Mouse (Mus musculus): ENCODE measurements around the gene Lsm10. TPM values are rescaled to one million over a fixed set of nuclear protein-coding genes. Genes with fewer than 3 reads are reported as not detected.

Lsm10 gene
- polyA plus RNA-seq, 1 experiment from 2014 or later = 46.7 TPM

GRCm38 (mm10) chr4:126131290-126132121 lies 35.1 kb downstream of the Lsm10 start:
- H3K4me1 ChIP-seq = peaks cover 27% of the 10 kb centered on the region
- no peak for ATAC-seq (ENCODE audit: insufficient read depth, low FRiP score, low read depth)
- H3K4me3 ChIP-seq (replicated peaks) = no peak overlapping the region
- H3K9me3 ChIP-seq = no peaks in the 10 kb centered on the region
- no peak overlapping the region for H3K9ac ChIP-seq
- H3K27ac ChIP-seq = peak overlapping the region; percentile 67
- H3K27me3 ChIP-seq (replicated peaks) = no peaks in the 10 kb centered on the region
- WGBS = 49% methylated on average over 10 of the region's 10 CpGs
- H3K36me3 ChIP-seq = peaks cover 31% of the 10 kb centered on the region
- H3K4me2 ChIP-seq = no peak overlapping the region

DNA sequence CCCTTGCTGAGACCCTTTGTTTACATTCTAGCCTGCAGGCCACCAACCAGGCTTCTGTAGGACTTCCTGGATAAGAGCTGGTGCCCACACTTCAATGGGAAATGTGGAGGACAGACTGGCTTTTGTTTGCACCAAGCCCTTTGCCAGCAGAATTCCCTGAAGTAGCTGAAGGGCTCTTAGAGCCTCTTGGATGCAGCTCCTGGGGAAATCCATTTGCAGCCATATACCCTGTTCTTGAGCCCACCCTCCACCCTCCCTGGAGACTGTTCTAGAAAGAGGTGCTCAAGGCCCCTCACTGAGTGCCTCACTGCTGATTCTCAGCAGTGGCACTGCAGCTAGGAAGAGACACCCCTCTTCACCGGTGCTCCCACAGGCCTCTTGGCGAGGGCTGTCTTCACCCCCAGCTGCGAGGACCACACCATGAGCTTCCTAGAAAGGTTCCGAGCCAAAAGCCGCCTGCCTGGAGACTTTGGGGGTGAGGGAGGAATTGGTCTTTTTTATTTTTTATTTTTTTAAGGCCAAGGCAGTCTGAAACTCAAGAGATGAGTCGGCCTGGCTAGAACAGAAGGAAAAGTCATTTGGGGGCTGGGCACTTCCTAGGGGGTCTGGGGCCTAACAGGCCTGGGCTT lies 36.3 kb downstream of the Lsm10 start:
- H3K4me2 ChIP-seq = no peak overlapping the region
- no peak overlapping the region for H3K9ac ChIP-seq
- WGBS = 59% methylated on average over 6 of the region's 6 CpGs
- ATAC-seq (ENCODE audit: insufficient read depth, low FRiP score, low read depth) = no peak
- no peaks in the 10 kb centered on the region for H3K9me3 ChIP-seq
- peaks cover 27% of the 10 kb centered on the region for H3K4me1 ChIP-seq
- H3K27me3 ChIP-seq (replicated peaks) = no peaks in the 10 kb centered on the region
- H3K4me3 ChIP-seq (replicated peaks) = no peak overlapping the region
- H3K36me3 ChIP-seq = peaks cover 34% of the 10 kb centered on the region
- peak overlapping the region; percentile 44; the same call in 1 of the 2 replicates for H3K27ac ChIP-seq

DNA sequence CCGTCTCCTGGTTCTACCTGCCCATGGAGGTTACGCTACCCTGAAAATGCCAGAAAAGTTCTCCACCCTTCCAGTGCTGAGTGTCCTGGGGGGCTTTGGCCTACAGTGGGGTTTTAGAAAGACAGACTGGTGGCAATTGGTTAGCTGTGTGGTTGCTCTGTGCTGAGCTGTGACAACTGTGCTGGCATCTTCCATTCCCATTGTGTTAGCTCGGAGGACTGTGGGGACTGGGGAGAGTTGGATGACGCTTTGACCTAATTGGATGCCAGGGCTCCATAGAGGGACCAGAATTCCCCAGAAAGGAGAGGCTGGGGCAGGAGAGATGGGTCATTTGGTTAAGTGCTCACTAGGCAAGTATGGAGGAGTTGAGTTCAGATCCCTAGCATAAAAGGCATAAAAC lies 37.8 kb downstream of the Lsm10 start:
- peaks cover 32% of the 10 kb centered on the region for H3K36me3 ChIP-seq
- H3K27ac ChIP-seq = no peak overlapping the region
- 94% methylated on average over 4 of the region's 4 CpGs for WGBS
- H3K4me1 ChIP-seq = peaks cover 27% of the 10 kb centered on the region
- no peak overlapping the region for H3K4me2 ChIP-seq
- no peak overlapping the region for H3K9ac ChIP-seq
- no peaks in the 10 kb centered on the region for H3K9me3 ChIP-seq
- H3K27me3 ChIP-seq (replicated peaks) = no peaks in the 10 kb centered on the region
- ATAC-seq (ENCODE audit: insufficient read depth, low FRiP score, low read depth) = no peak
- no peak overlapping the region for H3K4me3 ChIP-seq (replicated peaks)

DNA sequence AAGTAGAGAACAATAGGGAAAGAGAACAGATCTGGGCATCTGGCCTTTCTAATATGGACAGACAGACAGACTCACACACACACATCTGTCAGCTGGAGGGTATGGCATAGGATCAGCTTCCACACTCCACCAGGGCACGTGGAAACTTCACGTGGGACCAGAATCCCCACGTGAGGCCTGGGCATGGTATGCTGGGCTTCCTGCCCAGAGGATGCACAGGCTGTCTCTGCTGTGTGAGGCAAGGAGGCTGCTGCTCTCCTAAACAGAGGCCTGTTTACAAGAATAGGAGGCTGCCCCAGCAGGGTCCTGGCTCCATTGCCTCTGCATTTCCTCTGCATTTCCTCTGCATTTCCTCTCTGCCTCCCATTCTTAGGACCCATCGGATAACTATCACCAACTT lies 38.2 kb downstream of the Lsm10 start:
- H3K27ac ChIP-seq = no peak overlapping the region
- peaks cover 36% of the 10 kb centered on the region for H3K36me3 ChIP-seq
- H3K4me2 ChIP-seq = no peak overlapping the region
- 81% methylated on average over 4 of the region's 4 CpGs for WGBS
- H3K27me3 ChIP-seq (replicated peaks) = no peaks in the 10 kb centered on the region
- no peak for ATAC-seq (ENCODE audit: insufficient read depth, low FRiP score, low read depth)
- no peaks in the 10 kb centered on the region for H3K9me3 ChIP-seq
- peaks cover 27% of the 10 kb centered on the region for H3K4me1 ChIP-seq
- H3K9ac ChIP-seq = no peak overlapping the region
- H3K4me3 ChIP-seq (replicated peaks) = no peak overlapping the region

- no peak for ATAC-seq (ENCODE audit: insufficient read depth, low FRiP score, low read depth)
- 85% methylated on average over 4 of the region's 4 CpGs for WGBS
Measured at GRCm38 (mm10) chr4:126137773-126138172, 41.4 kb downstream of the Lsm10 start.

GRCm38 (mm10) chr4:126141021-126141420 lies 44.6 kb downstream of the Lsm10 start:
- 79% methylated on average over 5 of the region's 5 CpGs for WGBS
- Histone ChIP-seq H3K27me3 (replicated peaks) (no peaks in the 10 kb centered on the region), H3K27ac (no peak overlapping the region; the same call in 1 of the 2 replicates), H3K4me2 (no peak overlapping the region), H3K9me3 (no peaks in the 10 kb centered on the region), H3K9ac (no peak overlapping the region), H3K36me3 (peaks cover 31% of the 10 kb centered on the region), H3K4me1 (peaks cover 10% of the 10 kb centered on the region; the same call in 1 of the 2 replicates), H3K4me3 (replicated peaks) (no peak overlapping the region)
- no peak for ATAC-seq (ENCODE audit: insufficient read depth, low FRiP score, low read depth)

More at GRCm38 (mm10) chr4:126137773-126138172, 41.4 kb downstream of the Lsm10 start:
- H3K4me1 ChIP-seq = peaks cover 12% of the 10 kb centered on the region; the same call in 1 of the 2 replicates
- H3K27ac ChIP-seq = no peak overlapping the region
- no peaks in the 10 kb centered on the region for H3K9me3 ChIP-seq
- H3K27me3 ChIP-seq (replicated peaks) = no peaks in the 10 kb centered on the region
- H3K9ac ChIP-seq = no peak overlapping the region
- no peak overlapping the region for H3K4me3 ChIP-seq (replicated peaks)
- H3K36me3 ChIP-seq = peaks cover 41% of the 10 kb centered on the region
- H3K4me2 ChIP-seq = no peak overlapping the region

- 34% methylated on average over 4 of the region's 4 CpGs for WGBS
- no peak overlapping the region for H3K27ac ChIP-seq
- no peak overlapping the region for H3K9ac ChIP-seq
- no peaks in the 10 kb centered on the region for H3K9me3 ChIP-seq
- 0 out of 2 replicates have a peak, but pooled peaks cover 2% of the 10 kb centered on the region for H3K36me3 ChIP-seq
- peaks cover 29% of the 10 kb centered on the region for H3K4me1 ChIP-seq
- no peak overlapping the region for H3K4me3 ChIP-seq (replicated peaks)
- no peak overlapping the region for H3K4me2 ChIP-seq
- ATAC-seq (ENCODE audit: insufficient read depth, low FRiP score, low read depth) = no peak
- H3K27me3 ChIP-seq (replicated peaks) = no peaks in the 10 kb centered on the region
Measured at GRCm38 (mm10) chr4:126145396-126145795, 49.0 kb downstream of the Lsm10 start.

DNA sequence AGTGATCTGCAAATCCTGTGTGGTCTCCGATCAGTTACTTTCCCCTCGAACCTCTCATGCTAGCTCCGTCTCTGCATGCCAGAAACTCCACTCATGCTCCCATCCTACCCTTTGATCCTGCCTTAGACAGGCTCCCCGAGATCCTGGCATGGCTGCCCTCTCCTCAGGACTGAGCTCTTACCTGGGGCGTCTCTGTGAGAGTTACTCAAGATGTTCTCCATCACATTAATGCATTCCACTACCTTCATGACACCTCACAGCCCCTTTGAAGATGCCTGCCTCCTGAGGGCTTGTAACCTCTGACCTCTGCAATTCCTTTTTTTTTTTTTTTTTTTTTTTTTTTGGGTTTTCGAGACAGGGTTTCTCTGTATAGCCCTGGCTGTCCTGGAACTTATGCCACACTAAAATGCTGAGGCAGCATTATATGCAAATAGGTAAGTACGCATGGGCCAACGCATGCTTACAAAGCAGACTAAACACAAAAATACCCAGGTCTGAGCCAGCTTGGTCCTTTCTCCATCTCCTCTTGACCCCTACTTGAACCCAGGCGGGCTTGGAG lies 50.6 kb downstream of the Lsm10 start:
- H3K4me1 ChIP-seq = peaks cover 32% of the 10 kb centered on the region
- peak overlapping the region; percentile 91 for H3K27ac ChIP-seq

DNA sequence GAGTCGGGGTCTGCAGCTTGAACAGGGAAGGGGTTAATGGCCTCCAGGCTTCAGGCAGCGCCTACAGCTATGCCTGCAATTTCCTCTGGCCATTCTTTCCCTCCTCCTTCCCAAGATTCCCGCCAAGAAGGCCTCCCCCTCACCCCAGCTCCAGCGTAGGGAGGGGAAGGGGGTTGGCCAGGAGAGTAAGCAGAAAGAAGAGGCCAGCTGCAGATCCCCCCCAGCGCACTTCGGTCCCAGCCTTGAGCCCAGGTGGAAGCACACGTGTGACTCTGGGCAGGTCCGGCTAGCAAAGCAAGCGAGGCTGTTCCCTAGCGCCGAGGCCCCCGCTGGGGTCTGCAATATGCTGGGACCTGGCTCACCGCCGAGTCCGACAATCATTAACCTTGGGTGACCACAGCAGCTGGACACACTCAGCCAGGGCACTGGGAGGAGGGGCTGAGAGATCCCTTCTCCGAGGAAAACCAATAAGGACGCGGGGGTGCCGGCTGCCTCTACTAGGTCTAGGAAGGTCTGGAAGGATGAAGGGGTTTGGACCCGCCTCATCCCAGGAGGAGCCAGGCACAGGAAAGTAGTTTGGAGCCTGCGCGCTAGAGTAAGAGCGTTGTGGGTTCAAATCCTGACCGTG lies 51.2 kb downstream of the Lsm10 start, which contains the start of gene Eva1b:
Gene Eva1b, plus strand, starts transcription at position 212 of the 628 bp plus-strand sequence.
- Histone ChIP-seq H3K4me1 (peaks cover 32% of the 10 kb centered on the region), H3K9me3 (no peaks in the 10 kb centered on the region), H3K27ac (peak within 1 kb of the TSS; percentile 91), H3K36me3 (no peaks in the 10 kb centered on the region), H3K4me3 (replicated peaks) (peak within 1 kb of the TSS; percentile 65), H3K4me2 (peak within 1 kb of the TSS; percentile 73), H3K27me3 (replicated peaks) (no peaks in the 10 kb centered on the region), H3K9ac (peak within 1 kb of the TSS; percentile 52)
- peak; percentile 80 for ATAC-seq (ENCODE audit: insufficient read depth, low FRiP score, low read depth)
- WGBS = 6% methylated on average over 24 of the region's 24 CpGs

More for the DNA sequence above, 50.6 kb downstream of the Lsm10 start:
- no peak overlapping the region for H3K9ac ChIP-seq
- H3K9me3 ChIP-seq = no peaks in the 10 kb centered on the region
- no peaks in the 10 kb centered on the region for H3K27me3 ChIP-seq (replicated peaks)
- no peaks in the 10 kb centered on the region for H3K36me3 ChIP-seq
- WGBS = 29% methylated on average over 9 of the region's 9 CpGs
- ATAC-seq (ENCODE audit: insufficient read depth, low FRiP score, low read depth) = no peak
- H3K4me2 ChIP-seq = peak overlapping the region; percentile 73
- 0 out of 2 replicates have a peak overlapping the region, but pooled peaks have one; percentile 65 for H3K4me3 ChIP-seq (replicated peaks)
